Comparison of ENCODE assay signal across 8 mouse cellular contexts in the genomic region with DNA sequence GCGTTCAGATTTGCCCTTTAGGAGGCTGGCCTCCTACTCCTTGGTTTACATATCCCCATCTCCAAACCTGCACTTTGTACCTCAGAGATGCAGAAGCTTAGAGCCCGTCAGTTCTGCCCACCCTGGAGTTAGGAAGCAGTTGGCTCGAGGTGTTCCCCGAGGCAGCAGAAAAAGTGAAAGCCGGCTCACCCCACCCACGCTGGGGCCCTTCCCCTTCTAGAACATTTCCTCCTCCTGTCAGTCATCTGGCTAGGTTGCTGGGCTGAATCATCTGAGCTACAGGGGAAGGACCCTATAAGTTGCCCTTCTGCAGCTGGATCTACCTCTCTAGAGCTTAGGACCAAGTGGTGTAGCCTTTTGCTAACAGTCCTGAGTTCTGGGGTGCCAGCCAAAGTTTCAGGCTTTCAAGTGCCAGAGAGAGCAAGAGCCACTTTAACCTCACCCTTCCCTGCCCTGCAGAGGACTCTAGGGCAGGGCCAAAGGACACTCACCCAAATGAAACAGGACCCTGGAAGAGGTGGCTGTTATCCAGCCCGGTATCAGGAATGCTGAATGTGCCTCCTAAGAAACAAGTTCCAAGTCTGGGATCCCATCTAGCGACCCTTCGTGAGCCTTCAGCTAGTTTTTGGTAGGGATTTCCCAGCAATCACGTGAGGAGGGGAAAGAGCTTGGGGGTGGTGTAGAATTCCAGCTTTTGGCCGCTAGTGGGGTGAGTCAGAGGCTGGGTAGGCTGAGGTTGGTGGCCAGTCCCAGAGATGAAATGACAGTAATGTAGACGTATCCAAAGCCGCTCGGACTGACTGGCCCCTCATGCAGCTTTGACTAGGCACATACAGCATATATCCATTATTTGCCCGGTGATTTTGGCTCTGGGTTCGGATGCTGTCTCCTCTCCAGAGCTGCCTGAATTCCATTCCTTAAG. TPM values are rescaled to one million over a fixed set of nuclear protein-coding genes. Genes with fewer than 3 reads are reported as not detected.
DNase-seq lines count a peak whose midpoint lies in the region; ATAC-seq lines count a peak whose summit lies in the region.

No protein-coding gene starts in this region.

- peaks cover 78% of the 10 kb centered on the region for H3K4me1 ChIP-seq in hindbrain, embryonic 10.5 days (replicated peaks)
- peaks cover 39% of the 10 kb centered on the region for H3K4me1 ChIP-seq in limb, embryonic 13.5 days
- peaks cover 32% of the 10 kb centered on the region for H3K4me1 ChIP-seq in midbrain, embryonic 15.5 days

- peak overlapping the region; percentile 52 for H3K4me2 ChIP-seq in limb, embryonic 13.5 days (replicated peaks)
- peak overlapping the region; percentile 34 for H3K4me2 ChIP-seq in midbrain, embryonic 15.5 days

- peaks cover 22% of the 10 kb centered on the region for H3K36me3 ChIP-seq in hindbrain, embryonic 10.5 days
- H3K36me3 ChIP-seq in limb, embryonic 13.5 days, result peaks cover 20% of the 10 kb centered on the region
- no peaks in the 10 kb centered on the region for H3K36me3 ChIP-seq in midbrain, embryonic 15.5 days (replicated peaks)

- peak; percentile 30 for ATAC-seq in limb, embryonic 13.5 days (ENCODE audit: low FRiP score, low read depth)
- no peak; the same call in 1 of the 2 replicates for ATAC-seq in midbrain, embryonic 15.5 days (replicated peaks)

- peak; percentile 52 for DNase-seq in cerebellum, adult 8-10 months
- DNase-seq in cerebellum, postnatal 25 days, result no peak
- peak; percentile 60 to 62 for DNase-seq in adrenal gland, adult 18-20 months (ENCODE audit: low spot score in 2 of 2)
- DNase-seq in frontal cortex, postnatal 14 days (ENCODE audit: low spot score in 2 of 2), result peak; percentile 21
- DNase-seq in hindbrain, embryonic 10.5 days (ENCODE audit: low spot score), result no peak
- DNase-seq in thymus, postnatal 0 days (ENCODE audit: low spot score), result peak; percentile 51

- 38% methylated on average over 16 of the region's 16 CpGs for WGBS in hindbrain, embryonic 10.5 days
- 25% methylated on average over 16 of the region's 16 CpGs for WGBS in limb, embryonic 13.5 days
- WGBS in midbrain, embryonic 15.5 days, result 35% methylated on average over 16 of the region's 16 CpGs

- no peaks in the 10 kb centered on the region for H3K9me3 ChIP-seq in hindbrain, embryonic 10.5 days
- no peaks in the 10 kb centered on the region for H3K9me3 ChIP-seq in limb, embryonic 13.5 days
- H3K9me3 ChIP-seq in midbrain, embryonic 15.5 days, result no peaks in the 10 kb centered on the region

- peak overlapping the region; percentile 83 for H3K4me3 ChIP-seq in hindbrain, embryonic 10.5 days
- peak overlapping the region; percentile 79 for H3K4me3 ChIP-seq in limb, embryonic 13.5 days
- peak overlapping the region; percentile 72 for H3K4me3 ChIP-seq in midbrain, embryonic 15.5 days

- peak overlapping the region; percentile 46; the same call in 1 of the 2 replicates for H3K9ac ChIP-seq in limb, embryonic 13.5 days
- peak overlapping the region; percentile 26 for H3K9ac ChIP-seq in midbrain, embryonic 15.5 days

- H3K27ac ChIP-seq in hindbrain, embryonic 10.5 days, result peak overlapping the region; percentile 73
- peak overlapping the region; percentile 62 for H3K27ac ChIP-seq in limb, embryonic 13.5 days
- H3K27ac ChIP-seq in midbrain, embryonic 15.5 days, result 0 out of 2 replicates have a peak overlapping the region, but pooled peaks have one; percentile 51

- peaks cover 8% of the 10 kb centered on the region; the same call in 1 of the 2 replicates for H3K27me3 ChIP-seq in hindbrain, embryonic 10.5 days (ENCODE audit: insufficient read depth, poor library complexity, severe bottlenecking)
- no peaks in the 10 kb centered on the region for H3K27me3 ChIP-seq in limb, embryonic 13.5 days
- H3K27me3 ChIP-seq in midbrain, embryonic 15.5 days (replicated peaks), result no peaks in the 10 kb centered on the region

RNA-seq across cellular contexts. Expression of gene Parp3, which starts 0.5 kb away (rescaled TPM):
- total RNA-seq in adrenal gland, adult 18-20 months (2021), result 10 to 100 TPM; 35.9 to 63.4 TPM
- 1.6 and 1.8 TPM in 2 replicates for polyA plus RNA-seq in hindbrain, embryonic 10.5 days (2016; fragmentation: Nextera tagmentation; extraction: Ambion mirVana)
- 2.9 and 3.7 TPM in 2 replicates for polyA plus RNA-seq in limb, embryonic 13.5 days (2015; fragmentation: Nextera tagmentation; extraction: Ambion mirVana)
- 1.4 and 1.5 TPM in 2 replicates for polyA plus RNA-seq in midbrain, embryonic 15.5 days (2015; fragmentation: Nextera tagmentation; extraction: Ambion mirVana)
- 18.0 and 22.3 TPM in 2 replicates for polyA plus RNA-seq in thymus, postnatal 0 days (2015; fragmentation: Nextera tagmentation; extraction: Ambion mirVana)

RNA-seq across cellular contexts. Expression of gene Rrp9, which starts 0.5 kb away (rescaled TPM):
- 10 to 100 TPM; 32.7 to 47.8 TPM for total RNA-seq in adrenal gland, adult 18-20 months (2021)
- polyA plus RNA-seq in hindbrain, embryonic 10.5 days (2016; fragmentation: Nextera tagmentation; extraction: Ambion mirVana), result 64.1 and 76.2 TPM in 2 replicates
- polyA plus RNA-seq in limb, embryonic 13.5 days (2015; fragmentation: Nextera tagmentation; extraction: Ambion mirVana), result 49.0 and 50.2 TPM in 2 replicates
- 51.2 and 52.3 TPM in 2 replicates for polyA plus RNA-seq in midbrain, embryonic 15.5 days (2015; fragmentation: Nextera tagmentation; extraction: Ambion mirVana)
- 56.8 and 62.7 TPM in 2 replicates for polyA plus RNA-seq in thymus, postnatal 0 days (2015; fragmentation: Nextera tagmentation; extraction: Ambion mirVana)

RNA-seq across cellular contexts. Expression of gene Gpr62, which starts 10.5 kb away (rescaled TPM):
- total RNA-seq in adrenal gland, adult 18-20 months (2021), result under 1 TPM; 0.20 to 0.29 TPM
- 0.10 and 0.17 TPM in 2 replicates for polyA plus RNA-seq in hindbrain, embryonic 10.5 days (2016; fragmentation: Nextera tagmentation; extraction: Ambion mirVana)
- 0.57 and 1.0 TPM in 2 replicates for polyA plus RNA-seq in limb, embryonic 13.5 days (2015; fragmentation: Nextera tagmentation; extraction: Ambion mirVana)
- 1.2 and 1.4 TPM in 2 replicates for polyA plus RNA-seq in midbrain, embryonic 15.5 days (2015; fragmentation: Nextera tagmentation; extraction: Ambion mirVana)
- polyA plus RNA-seq in thymus, postnatal 0 days (2015; fragmentation: Nextera tagmentation; extraction: Ambion mirVana), result 0.17 and 0.20 TPM in 2 replicates

RNA-seq across cellular contexts. Expression of gene Pcbp4, which starts 23.2 kb away (rescaled TPM):
- total RNA-seq in adrenal gland, adult 18-20 months (2021), result 10 to 100 TPM; 22.4 to 28.0 TPM
- polyA plus RNA-seq in hindbrain, embryonic 10.5 days (2016; fragmentation: Nextera tagmentation; extraction: Ambion mirVana), result 395 and 430 TPM in 2 replicates
- polyA plus RNA-seq in limb, embryonic 13.5 days (2015; fragmentation: Nextera tagmentation; extraction: Ambion mirVana), result 129 and 137 TPM in 2 replicates
- 295 and 310 TPM in 2 replicates for polyA plus RNA-seq in midbrain, embryonic 15.5 days (2015; fragmentation: Nextera tagmentation; extraction: Ambion mirVana)
- 12.6 and 16.3 TPM in 2 replicates for polyA plus RNA-seq in thymus, postnatal 0 days (2015; fragmentation: Nextera tagmentation; extraction: Ambion mirVana)

RNA-seq across cellular contexts. Expression of gene Iqcf1, which starts 23.5 kb away (rescaled TPM):
- total RNA-seq in adrenal gland, adult 18-20 months (2021), result not detected
- not detected in 2 replicates for polyA plus RNA-seq in hindbrain, embryonic 10.5 days (2016; fragmentation: Nextera tagmentation; extraction: Ambion mirVana)
- not detected in 2 replicates for polyA plus RNA-seq in limb, embryonic 13.5 days (2015; fragmentation: Nextera tagmentation; extraction: Ambion mirVana)
- polyA plus RNA-seq in midbrain, embryonic 15.5 days (2015; fragmentation: Nextera tagmentation; extraction: Ambion mirVana), result not detected in 2 replicates
- polyA plus RNA-seq in thymus, postnatal 0 days (2015; fragmentation: Nextera tagmentation; extraction: Ambion mirVana), result not detected in 2 replicates

Comparison
In these comparisons a context has a peak if more than half of its experiments do, and no peak if none do; other contexts are left out.
1. DNase-seq: peak in cerebellum, adult 8-10 months (single experiment), adrenal gland, adult 18-20 months (2 of 2), frontal cortex, postnatal 14 days (2 of 2) and thymus, postnatal 0 days (single experiment); none in cerebellum, postnatal 25 days (0 of 2) and hindbrain, embryonic 10.5 days (single experiment).
2. Peak in every context shown above with its lines, with median percentiles within 50 percentile points of each other: H3K27ac ChIP-seq and H3K4me3 ChIP-seq.